Mouse (Mus musculus) liver, postnatal 0 days (tissue): ENCODE data around the gene Gm7694.

ENCODE experiments used
- CTCF ChIP-seq: sonication (generic); IDR thresholded peaks from 2 replicates; pipeline ENCODE4 v1.5.1; 2016; ENCODE audit warnings: antibody characterized with exemption, low read depth
- EP300 ChIP-seq: IDR thresholded peaks from 2 replicates; pipeline ENCODE4 v1.6.1; 2016; ENCODE audit warnings: antibody characterized with exemption, low read depth, mild to moderate bottlenecking

DNA sequence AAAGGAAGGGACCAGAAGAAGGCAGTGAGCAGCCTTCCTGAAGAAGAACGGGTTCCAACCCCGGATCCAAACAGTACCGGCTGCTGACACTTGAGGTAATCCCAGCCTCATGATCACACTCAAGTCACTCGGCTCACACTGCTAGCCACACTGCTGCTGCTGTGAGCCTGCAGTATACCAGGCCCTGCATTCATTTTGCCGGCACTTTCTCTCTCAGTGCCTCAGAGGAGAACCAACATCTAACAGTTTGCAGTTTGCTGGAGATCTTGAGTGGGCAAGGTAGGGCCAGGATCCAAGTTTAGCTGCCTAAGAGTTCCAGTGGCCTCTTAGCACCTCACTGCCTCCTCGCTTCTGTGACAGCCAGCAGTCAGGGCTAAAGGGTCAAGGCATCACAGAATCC, 25.8 kb upstream of the Gm7694 start:
- TF ChIP-seq EP300 = no peak
- no peak for TF ChIP-seq CTCF
